Mouse (Mus musculus) forebrain, embryonic 14.5 days (tissue): Measurements from ENCODE around the gene Snrpd3. TPM values are rescaled to one million over a fixed set of nuclear protein-coding genes. Genes with fewer than 3 reads are reported as not detected.
"Not testable (repeated sequence)": the region's sequence is repeated elsewhere in the genome, so short reads cannot be mapped to it uniquely, and the experiment has no call there.

Experiments used
- ATAC-seq: fragments of 200-750 bp; cut with Nextera tagmentation; 2 replicates; pipeline ENCODE4 v1.8.0; 2017; ENCODE audit warnings: mild to moderate bottlenecking, moderate library complexity
- DNase-seq: peaks from one replicate; pipeline ENCODE4 v3.0.0-alpha.2; 2015; ENCODE audit warnings: low spot score
- H3K27ac ChIP-seq: fragments of 300-500 bp; sonication (generic); 2 replicates; pipeline ENCODE4 v1.5.1; 2014; ENCODE audit warnings: low read depth, mild to moderate bottlenecking, control low read depth, low read length, moderate library complexity
- H3K27me3 ChIP-seq: fragments of 300-500 bp; sonication (generic); replicated peaks from 2 replicates; pipeline ENCODE4 v1.6.1; 2014; ENCODE audit warnings: low read length, control low read depth, mixed read lengths; ENCODE audit not compliant: control insufficient read depth, insufficient read depth
- H3K36me3 ChIP-seq: fragments of 300-500 bp; sonication (generic); 2 replicates; pipeline ENCODE4 v1.6.1; 2014; ENCODE audit warnings: low read length, control low read depth; ENCODE audit not compliant: control insufficient read depth, insufficient read depth
- H3K4me1 ChIP-seq: fragments of 300-500 bp; sonication (generic); 2 replicates; pipeline ENCODE4 v1.6.1; 2014; ENCODE audit warnings: antibody characterized with exemption, low read length, control low read depth; ENCODE audit not compliant: control insufficient read depth, insufficient read depth
- H3K4me2 ChIP-seq: fragments of 300-500 bp; sonication (generic); 2 replicates; pipeline ENCODE4 v1.6.1; 2014; ENCODE audit warnings: mild to moderate bottlenecking, control low read depth, low read length
- H3K4me3 ChIP-seq: fragments of 300-500 bp; sonication (generic); 2 replicates; pipeline ENCODE4 v1.5.1; 2014; ENCODE audit warnings: low read depth, low read length, control low read depth
- H3K9ac ChIP-seq: fragments of 300-500 bp; sonication (generic); 2 replicates; pipeline ENCODE4 v1.6.1; 2014; ENCODE audit warnings: mild to moderate bottlenecking, low read length, control low read depth, moderate library complexity
- H3K9me3 ChIP-seq: fragments of 300-500 bp; sonication (generic); replicated peaks from 2 replicates; pipeline ENCODE4 v1.6.1; 2016; ENCODE audit warnings: low read length, control low read depth, mixed read lengths; ENCODE audit not compliant: control insufficient read depth
- WGBS: fragments of 180-500 bp; shearing (Covaris S2); extraction: QIAGEN DNeasy Blood & Tissue Kit; methylation state at CpG from one replicate; pipeline ENCODE4 v1.1.7; 2014; 5-methylcytosine and 5-hydroxymethylcytosine counted together
- polyA plus RNA-seq: library from polyadenylated mRNA; unstranded; fragments of >200 nt; fragmentation: Nextera tagmentation; extraction: Ambion mirVana; gene quantifications from 2 replicates; pipeline ENCODE4 v1.2.1, GENCODE M21; 2014

Snrpd3 gene
- polyA plus RNA-seq, 1 experiment from 2014 or later: 144 TPM

DNA sequence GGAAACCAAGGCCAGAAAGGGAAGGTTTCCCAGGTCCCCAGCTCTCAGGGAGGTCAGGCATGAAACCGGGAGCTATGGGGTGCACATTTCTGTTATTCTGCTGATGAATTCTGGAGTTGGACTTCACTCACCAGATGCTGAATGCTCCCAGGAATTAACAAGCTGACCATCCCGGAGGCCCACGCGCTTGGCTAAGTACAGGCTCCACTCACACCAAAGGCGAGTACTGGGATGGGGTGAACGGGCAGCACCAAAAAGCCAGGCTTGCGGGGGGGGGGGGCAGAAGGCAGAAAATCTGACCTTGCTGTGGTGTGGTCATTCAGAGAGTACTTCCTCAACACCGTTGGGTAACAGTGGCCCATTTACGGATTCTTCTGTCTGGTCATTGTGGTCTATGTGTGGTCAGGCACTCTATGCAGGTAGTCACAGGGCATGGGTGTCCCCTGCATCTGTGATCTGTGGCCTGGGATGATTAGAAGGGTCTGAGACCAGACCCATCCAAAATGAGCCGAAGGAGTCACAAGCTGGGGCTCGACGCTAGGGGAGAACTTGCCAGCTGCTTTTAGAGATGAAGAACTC lies 47.4 kb downstream of the Snrpd3 start:
- Histone ChIP-seq H3K9me3 (no peaks in the 10 kb centered on the region), H3K4me3 (no peak overlapping the region), H3K9ac (no peak overlapping the region), H3K27me3 (no peaks in the 10 kb centered on the region), H3K36me3 (no peaks in the 10 kb centered on the region), H3K4me1 (peaks cover 5% of the 10 kb centered on the region; the same call in 1 of the 2 replicates), H3K4me2 (no peak overlapping the region), H3K27ac (no peak overlapping the region)
- WGBS: 86% methylated on average over 12 of the region's 12 CpGs
- DNase-seq (no peak), ATAC-seq (no peak)

DNA sequence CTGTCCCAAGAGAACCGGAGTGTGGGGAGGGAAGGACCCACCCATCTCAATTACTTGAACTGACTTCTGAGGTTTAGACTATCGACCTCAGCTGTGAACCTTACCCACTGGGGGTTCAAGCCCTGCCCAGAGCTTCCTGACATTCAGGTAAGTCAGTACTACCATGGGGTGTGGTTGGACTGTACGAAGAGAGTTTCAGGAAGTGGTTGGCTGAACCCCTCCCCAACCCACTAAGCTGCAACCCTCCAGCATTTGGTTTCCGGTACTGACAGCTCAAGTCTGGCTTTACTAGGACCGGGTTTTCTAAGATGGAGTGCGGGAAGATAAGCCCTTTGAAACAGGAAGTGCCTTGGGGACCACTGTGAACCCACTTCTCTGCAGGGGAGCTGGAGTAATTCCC lies 48.1 kb downstream of the Snrpd3 start:
- WGBS: 80% methylated on average over 6 of the region's 6 CpGs
- no peak overlapping the region for H3K4me2 ChIP-seq
- no peaks in the 10 kb centered on the region for H3K36me3 ChIP-seq
- H3K9me3 ChIP-seq: no peaks in the 10 kb centered on the region
- DNase-seq (no peak), ATAC-seq (no peak)
- H3K4me1 ChIP-seq: peaks cover 2% of the 10 kb centered on the region; the same call in 1 of the 2 replicates
- no peaks in the 10 kb centered on the region for H3K27me3 ChIP-seq
- H3K4me3 ChIP-seq: no peak overlapping the region
- no peak overlapping the region for H3K27ac ChIP-seq
- H3K9ac ChIP-seq: no peak overlapping the region

DNA sequence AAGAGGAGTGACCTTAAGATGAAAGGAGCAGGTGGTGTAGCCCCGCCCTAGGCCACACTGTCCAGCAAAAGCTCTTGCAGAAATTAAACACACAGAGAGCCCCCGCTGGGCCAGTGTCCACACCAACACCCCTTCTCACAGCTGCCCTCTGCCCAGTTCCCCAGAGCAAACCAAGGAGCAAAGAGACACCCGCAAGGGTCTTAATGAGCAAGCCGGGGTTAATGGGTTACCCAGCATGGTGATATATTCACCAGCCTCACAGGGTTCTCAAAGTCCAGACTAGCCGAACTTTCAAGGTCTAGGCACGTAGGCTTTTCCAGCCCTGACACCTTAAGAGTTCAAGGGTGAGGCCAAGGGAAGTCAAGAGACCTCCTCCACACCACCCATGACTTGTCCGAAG lies 48.6 kb downstream of the Snrpd3 start:
- no peak overlapping the region for H3K4me3 ChIP-seq
- H3K9ac ChIP-seq: no peak overlapping the region
- H3K4me1 ChIP-seq: no peaks in the 10 kb centered on the region
- H3K27me3 ChIP-seq: no peaks in the 10 kb centered on the region
- H3K36me3 ChIP-seq: no peaks in the 10 kb centered on the region
- WGBS: 88% methylated on average over 7 of the region's 7 CpGs
- H3K27ac ChIP-seq: no peak overlapping the region
- no peak overlapping the region for H3K4me2 ChIP-seq
- no peaks in the 10 kb centered on the region for H3K9me3 ChIP-seq
- DNase-seq: no peak
- no peak for ATAC-seq

DNA sequence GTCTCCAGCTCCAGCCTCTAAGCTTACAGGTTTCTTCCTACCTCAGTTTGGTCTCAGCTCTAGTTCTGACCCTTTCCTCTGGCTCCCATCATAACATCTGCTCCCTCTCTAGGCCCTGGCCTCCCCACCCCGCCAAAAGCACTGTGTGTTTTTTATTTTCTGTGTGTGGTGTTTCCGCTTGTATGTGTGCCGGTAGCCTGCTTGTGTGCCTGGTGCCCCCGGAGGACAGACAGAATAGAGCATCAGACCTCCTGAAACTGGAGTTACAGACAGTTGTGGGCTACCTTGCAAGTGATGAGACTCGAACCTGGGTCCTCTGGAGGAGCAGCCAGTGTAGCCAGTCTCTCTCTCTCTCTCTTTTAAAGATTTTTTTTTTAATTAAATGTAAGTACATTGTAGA lies 49.0 kb downstream of the Snrpd3 start:
- Histone ChIP-seq H3K9me3 (no peaks in the 10 kb centered on the region), H3K9ac (no peak overlapping the region), H3K27ac (no peak overlapping the region), H3K36me3 (no peaks in the 10 kb centered on the region), H3K27me3 (no peaks in the 10 kb centered on the region), H3K4me1 (no peaks in the 10 kb centered on the region), H3K4me3 (no peak overlapping the region), H3K4me2 (no peak overlapping the region)
- no peak for DNase-seq
- 89% methylated on average over 5 of the region's 5 CpGs for WGBS
- no peak for ATAC-seq

DNA sequence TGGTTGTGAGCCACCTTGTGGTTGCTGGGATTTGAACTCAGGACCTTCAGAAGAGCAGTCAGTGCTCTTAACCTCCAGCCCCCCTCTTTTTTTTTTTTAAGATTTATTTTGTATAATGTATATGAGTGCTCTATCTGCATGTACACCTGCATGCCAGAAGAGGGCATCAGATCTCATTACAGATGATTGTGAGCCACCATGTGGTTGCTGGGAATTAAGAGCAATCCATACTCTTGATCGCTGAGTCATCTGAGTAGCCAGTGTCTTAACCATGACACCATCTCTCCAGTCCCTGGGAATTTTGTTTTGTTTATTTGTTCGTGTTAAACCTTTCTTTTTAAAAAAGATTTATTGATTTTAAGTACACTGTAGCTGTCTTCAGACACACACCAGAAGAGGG lies 49.4 kb downstream of the Snrpd3 start:
- not testable (repeated sequence) for H3K27me3 ChIP-seq, ATAC-seq, H3K9ac ChIP-seq, H3K4me1 ChIP-seq, H3K9me3 ChIP-seq, DNase-seq, H3K4me3 ChIP-seq, H3K4me2 ChIP-seq, H3K27ac ChIP-seq, H3K36me3 ChIP-seq
- WGBS: 82% methylated on average over 2 of the region's 2 CpGs

DNA sequence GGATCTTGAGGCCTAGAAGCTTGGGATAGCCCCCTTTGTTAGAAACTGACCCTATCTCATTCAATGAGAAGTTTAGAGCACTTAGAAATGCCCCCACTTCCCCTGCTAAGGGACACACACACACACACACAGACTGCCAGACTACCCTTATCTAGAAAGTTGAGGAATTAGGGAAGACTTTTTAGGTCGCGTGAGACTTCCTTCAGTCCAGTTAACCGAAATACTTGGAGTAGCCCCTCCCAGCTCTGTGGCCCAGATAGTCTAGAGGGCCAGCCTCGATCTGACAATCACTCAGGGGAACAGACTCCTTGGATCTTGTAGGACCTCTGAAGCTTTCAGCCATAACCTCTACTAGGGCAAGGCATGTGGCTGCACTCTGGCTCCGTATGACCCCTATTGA lies 50.7 kb downstream of the Snrpd3 start:
- WGBS: 37% methylated on average over 5 of the region's 5 CpGs
- ATAC-seq: no peak
- H3K9ac ChIP-seq: no peak overlapping the region

DNA sequence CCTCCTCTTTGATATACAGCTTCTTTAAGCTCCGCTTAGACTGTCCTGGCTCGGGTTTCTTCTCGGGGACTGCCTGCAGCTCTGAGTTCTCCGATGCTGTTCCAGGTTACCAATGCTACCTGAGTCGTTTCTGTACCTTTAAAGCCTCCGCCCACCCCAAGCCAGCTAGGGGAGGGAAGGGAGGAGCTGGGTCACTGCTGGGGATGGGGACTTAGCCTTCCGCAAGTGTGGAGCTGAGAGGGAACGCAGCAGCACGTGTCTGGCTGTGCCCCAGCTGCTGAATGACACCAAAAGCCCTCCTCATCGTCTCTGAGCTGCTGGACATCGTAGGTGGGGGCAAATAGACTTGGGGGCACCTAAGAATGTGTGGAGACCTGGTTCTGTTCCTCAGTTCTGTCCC lies 51.1 kb downstream of the Snrpd3 start:
- Histone ChIP-seq H3K4me2 (no peak overlapping the region), H3K9me3 (no peaks in the 10 kb centered on the region), H3K36me3 (no peaks in the 10 kb centered on the region), H3K4me1 (no peaks in the 10 kb centered on the region), H3K4me3 (no peak overlapping the region), H3K27me3 (no peaks in the 10 kb centered on the region), H3K9ac (no peak overlapping the region), H3K27ac (no peak overlapping the region)
- DNase-seq (no peak), ATAC-seq (no peak)
- 6% methylated on average over 11 of the region's 11 CpGs for WGBS

More for the DNA sequence above, 50.7 kb downstream of the Snrpd3 start:
- no peaks in the 10 kb centered on the region for H3K27me3 ChIP-seq
- no peaks in the 10 kb centered on the region for H3K4me1 ChIP-seq
- H3K27ac ChIP-seq: no peak overlapping the region
- no peak for DNase-seq
- H3K36me3 ChIP-seq: no peaks in the 10 kb centered on the region
- no peak overlapping the region for H3K4me2 ChIP-seq
- H3K4me3 ChIP-seq: no peak overlapping the region
- no peaks in the 10 kb centered on the region for H3K9me3 ChIP-seq

DNA sequence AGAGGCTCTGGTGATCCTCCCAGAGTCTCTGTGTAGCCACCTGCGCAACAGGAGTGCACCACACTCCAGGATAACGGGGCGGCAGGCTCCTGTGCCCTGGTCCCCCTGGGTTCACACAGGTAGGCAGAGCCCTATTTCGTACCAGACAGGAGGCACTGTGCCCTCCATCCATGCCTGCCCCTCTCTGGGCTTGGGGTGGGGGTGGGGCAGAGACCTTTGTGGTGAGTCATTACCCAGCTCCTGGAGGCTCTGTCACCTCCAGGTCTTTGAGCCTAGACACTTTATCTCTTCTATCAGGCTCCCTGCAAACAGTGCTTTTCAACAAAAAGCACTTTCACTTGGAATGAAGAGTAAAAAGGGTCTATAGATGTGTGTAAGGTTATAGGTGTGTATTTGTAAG lies 51.5 kb downstream of the Snrpd3 start:
- Histone ChIP-seq H3K4me1 (no peaks in the 10 kb centered on the region), H3K27ac (no peak overlapping the region), H3K36me3 (no peaks in the 10 kb centered on the region), H3K4me3 (no peak overlapping the region), H3K27me3 (no peaks in the 10 kb centered on the region), H3K9ac (no peak overlapping the region), H3K4me2 (no peak overlapping the region), H3K9me3 (no peaks in the 10 kb centered on the region)
- no peak for ATAC-seq
- DNase-seq: no peak
- 26% methylated on average over 4 of the region's 4 CpGs for WGBS

DNA sequence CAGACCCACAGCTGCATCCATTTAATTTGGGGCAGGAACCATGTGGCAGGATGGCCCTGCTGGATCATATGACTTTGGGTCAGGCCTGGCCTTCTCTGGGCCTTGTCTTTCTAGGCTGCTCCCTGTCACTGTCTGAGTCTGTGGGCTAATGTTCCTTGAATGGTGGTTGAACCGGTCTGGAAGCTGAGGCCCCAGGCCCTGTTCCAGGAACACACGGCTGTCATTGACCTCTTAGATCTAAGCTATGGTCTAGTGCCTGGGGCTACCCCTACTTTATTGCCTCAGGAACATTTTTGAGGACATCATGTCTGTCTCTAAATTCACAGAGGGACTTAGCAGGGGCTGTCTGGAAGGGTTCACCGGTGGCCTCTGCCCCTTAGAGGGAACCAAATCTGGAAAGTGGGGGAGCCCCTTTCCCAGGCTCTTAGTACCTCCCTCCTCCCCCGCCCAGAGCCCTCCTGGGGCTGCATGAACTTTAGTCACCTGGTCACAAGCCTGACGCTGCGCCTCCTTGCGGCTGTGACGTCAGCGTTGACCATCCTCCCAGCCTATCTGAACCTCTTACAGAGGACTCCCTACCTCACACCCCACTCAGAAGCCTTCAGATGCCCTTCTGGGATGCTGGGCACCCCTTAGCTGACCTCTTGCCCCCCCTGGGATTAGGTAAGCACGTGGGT lies 53.8 kb downstream of the Snrpd3 start:
- no peak overlapping the region for H3K4me3 ChIP-seq
- H3K27me3 ChIP-seq: no peaks in the 10 kb centered on the region
- H3K9me3 ChIP-seq: no peaks in the 10 kb centered on the region
- H3K4me2 ChIP-seq: no peak overlapping the region
- H3K27ac ChIP-seq: no peak overlapping the region
- H3K36me3 ChIP-seq: no peaks in the 10 kb centered on the region
- 27% methylated on average over 10 of the region's 10 CpGs for WGBS
- no peak for ATAC-seq
- no peaks in the 10 kb centered on the region for H3K4me1 ChIP-seq
- no peak for DNase-seq
- no peak overlapping the region for H3K9ac ChIP-seq
